Mouse (Mus musculus): Measurements from ENCODE around the gene Prkn.

GRCm38 (mm10) chr17:11315675-11316074 lies 475.5 kb downstream of the Prkn start:
- TF ChIP-seq EP300 (IDR thresholded peaks at IDR 0.05; ENCODE audit: low read depth) = no peak
- TF ChIP-seq CTCF (IDR thresholded peaks at IDR 0.05; ENCODE audit: low read depth) = no peak
